Mouse (Mus musculus) cortical plate, adult 2 months (tissue): Measurements from ENCODE around the gene Adamts6.

Experiments used
- CTCF ChIP-seq: fragments of 200-500 bp; IDR thresholded peaks from 2 replicates; pipeline ENCODE4 v1.5.1; 2011; ENCODE audit warnings: mild to moderate bottlenecking, control low read depth, low read length; ENCODE audit not compliant: insufficient read depth; ENCODE audit errors: extremely low read depth
- POLR2A ChIP-seq: fragments of 200-500 bp; IDR thresholded peaks from 2 replicates; pipeline ENCODE4 v1.6.1; 2011; ENCODE audit warnings: mild to moderate bottlenecking, low read length, control low read depth; ENCODE audit not compliant: insufficient read depth; ENCODE audit errors: extremely low read depth

- TF ChIP-seq CTCF (no peak), POLR2A (no peak)
Measured at GRCm38 (mm10) chr13:104497592-104497991, 210.0 kb downstream of the Adamts6 start.
